Mouse (Mus musculus) layer of hippocampus, adult 6 months (tissue): ENCODE measurements around the gene Tpbpb. TPM values are rescaled to one million over a fixed set of nuclear protein-coding genes. Genes with fewer than 3 reads are reported as not detected.

Experiments used
- long read RNA-seq, 2 experiments: library from polyadenylated mRNA; unstranded; transcript quantifications; one replicate each; pipeline ENCODE4 v2.0.0; 2019 to 2020
- polyA plus RNA-seq: library from polyadenylated mRNA; unstranded; fragments of <200 nt; fragmentation: Nextera tagmentation; gene quantifications from 2 replicates; pipeline ENCODE4 v1.2.3, GENCODE M21; 2021

Tpbpb gene
- not detected in 2 replicates for polyA plus RNA-seq
- long read RNA-seq, experiment 1, result 0 reads
- long read RNA-seq, experiment 2, result 0 reads

DNA sequence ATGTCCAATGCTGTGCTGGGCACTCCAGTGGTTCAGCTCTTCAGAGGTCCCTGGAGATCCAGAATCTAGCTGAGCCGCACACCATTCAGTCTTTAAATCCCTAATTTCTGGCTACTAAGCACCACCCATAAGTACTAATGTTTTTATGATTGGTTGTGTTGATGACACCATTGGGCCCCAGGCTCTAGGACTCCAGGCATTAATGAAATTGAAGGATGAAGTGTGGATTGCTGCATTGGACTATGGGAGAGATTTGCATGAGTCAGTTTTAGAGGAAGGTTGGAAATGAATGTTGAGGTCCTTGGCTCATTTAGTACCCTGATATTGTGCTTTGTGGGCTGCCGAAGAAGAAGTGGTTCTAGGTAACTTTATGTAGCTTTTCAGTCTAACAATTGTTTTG lies at the start of gene Tpbpb:
Gene Tpbpb (minus strand): TSS at position 101 of the 400 bp plus-strand sequence.

DNA sequence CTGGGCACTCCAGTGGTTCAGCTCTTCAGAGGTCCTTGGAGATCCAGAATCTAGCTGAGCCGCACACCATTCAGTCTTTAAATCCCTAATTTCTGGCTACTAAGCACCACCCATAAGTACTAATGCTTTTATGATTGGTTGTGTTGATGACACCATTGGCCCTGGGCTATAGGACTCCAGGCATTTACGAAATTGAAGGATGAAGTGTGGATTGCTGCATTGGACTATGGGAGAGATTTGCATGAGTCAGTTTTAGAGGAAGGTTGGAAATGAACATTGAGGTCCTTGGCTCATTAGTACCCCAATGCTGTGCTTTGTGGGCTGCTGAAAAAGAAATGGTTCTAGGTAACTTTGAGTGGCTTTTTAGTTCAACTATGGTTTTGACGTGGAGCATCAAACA lies 37.2 kb upstream of the Tpbpb start, which contains the start of gene Tpbpa:
Gene Tpbpa (minus strand): TSS at position 101 of the 400 bp plus-strand sequence.

DNA sequence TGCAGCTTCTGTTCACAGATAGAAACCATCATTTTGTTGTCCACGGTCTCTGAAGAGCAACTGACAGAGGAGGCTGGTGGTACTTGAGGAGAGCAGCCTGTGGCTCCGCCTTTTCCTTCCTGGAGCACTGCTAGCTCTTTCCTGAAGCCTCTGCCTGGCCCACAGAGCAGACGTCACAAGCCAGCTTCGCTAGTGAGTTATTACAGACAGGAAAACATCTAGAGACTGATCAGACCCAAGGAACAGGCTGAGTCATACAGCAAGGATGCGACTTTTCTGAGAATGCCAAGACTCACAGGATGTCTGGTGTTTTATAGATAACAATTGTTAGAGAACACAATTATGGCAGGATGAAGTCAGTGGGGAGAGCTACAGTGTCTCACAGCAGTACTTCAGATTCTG lies 31.8 kb upstream of the Tpbpb start, which contains the start of the genes Gm49391 and Ctla2a:
Gene Gm49391 (minus strand): TSS at position 72 of the 402 bp plus-strand sequence.
Gene Ctla2a (minus strand): TSS at position 126 of the 402 bp plus-strand sequence.

DNA sequence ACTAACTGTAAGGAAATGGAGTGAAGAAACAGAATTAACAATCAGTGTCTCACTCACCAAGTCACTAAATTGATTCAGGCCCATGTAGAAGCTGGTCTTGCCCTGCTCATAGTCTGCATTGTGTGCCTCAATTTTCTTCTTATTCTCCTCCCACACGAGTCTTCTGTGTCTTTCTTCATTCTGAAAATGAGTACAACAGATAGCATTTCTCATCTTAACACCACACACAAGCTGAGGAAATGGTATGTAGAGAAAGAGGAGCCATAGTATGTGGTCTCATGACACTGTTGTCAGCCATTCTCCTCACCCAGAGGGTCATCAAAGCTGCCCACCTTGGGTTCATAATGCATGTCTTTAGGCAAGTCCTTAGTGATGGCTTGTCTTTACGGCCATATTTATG lies 30.8 kb upstream of the Tpbpb start, which contains the start of gene Gm49393:
Gene Gm49393 (minus strand): TSS at position 101 of the 400 bp plus-strand sequence.

DNA sequence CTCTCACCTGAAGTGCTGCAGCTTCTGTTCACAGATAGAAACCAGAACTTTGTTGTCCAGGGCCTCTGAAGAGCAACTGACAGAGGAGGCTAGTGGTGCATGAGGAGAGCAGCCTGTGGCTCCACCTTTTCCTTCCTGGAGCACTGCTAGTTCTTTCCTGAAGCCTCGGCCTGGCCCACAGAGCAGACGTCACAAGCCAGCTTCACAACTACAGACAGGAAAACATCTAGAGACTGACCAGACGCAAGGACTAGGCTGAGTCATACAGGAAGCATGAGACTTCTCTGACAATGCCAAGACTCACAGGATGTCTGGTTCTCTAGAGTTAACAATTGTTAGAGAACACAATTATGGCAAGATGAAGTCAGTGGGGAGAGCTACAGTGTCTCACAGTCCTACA lies 7.4 kb downstream of the Tpbpb start, which contains the start of gene Ctla2b:
Gene Ctla2b (minus strand): TSS at position 120 of the 400 bp plus-strand sequence.

DNA sequence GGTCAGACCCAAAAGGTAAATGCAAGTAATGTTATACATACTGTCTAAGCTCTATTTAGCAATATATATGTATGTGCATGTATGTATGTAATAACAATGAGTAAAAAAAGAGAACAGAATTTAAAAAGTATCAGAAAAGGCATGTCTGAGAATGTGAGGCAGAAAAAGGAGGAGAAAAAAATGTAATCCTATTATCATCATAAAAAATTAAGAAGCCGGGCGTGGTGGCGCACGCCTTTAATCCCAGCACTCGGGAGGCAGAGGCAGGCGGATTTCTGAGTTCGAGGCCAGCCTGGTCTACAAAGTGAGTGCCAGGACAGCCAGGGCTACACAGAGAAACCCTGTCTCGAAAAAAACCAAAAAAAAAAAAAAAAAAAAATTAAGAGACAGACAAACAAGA lies 7.9 kb downstream of the Tpbpb start, which contains the start of gene Gm49392:
Gene Gm49392 (minus strand): TSS at position 101 of the 400 bp plus-strand sequence.

DNA sequence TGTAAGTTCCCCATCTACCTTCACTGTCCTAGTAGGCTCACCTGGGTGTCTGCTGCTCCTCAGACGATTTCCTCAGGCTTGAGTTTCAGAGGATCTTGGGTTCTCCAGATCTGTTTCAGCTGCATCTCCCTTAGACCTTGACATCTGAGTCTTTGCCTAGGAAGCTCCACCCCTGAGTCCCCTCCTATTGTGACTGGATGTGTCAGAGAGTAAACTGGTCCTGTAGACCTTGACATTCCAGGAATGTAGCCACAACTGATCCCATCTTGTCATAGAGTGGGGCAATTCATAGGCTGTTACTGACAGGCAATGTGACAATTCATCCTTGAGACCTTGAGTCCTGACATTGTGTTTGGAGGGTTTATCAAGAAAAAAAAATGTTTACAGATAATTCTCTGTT lies 40.4 kb downstream of the Tpbpb start, which contains the start of gene 4930486L24Rik:
Gene 4930486L24Rik (minus strand): TSS at position 195 of the 400 bp plus-strand sequence.

Other genes with a start within 250 kb of the Tpbpb start
- not detected in 2 replicates for gene BC051665, start 118.5 kb downstream of the Tpbpb start, polyA plus RNA-seq
- gene Ctsll3, start 102.0 kb downstream of the Tpbpb start, polyA plus RNA-seq, result not detected in 2 replicates
- gene 4930486L24Rik, start 40.4 kb downstream of the Tpbpb start, polyA plus RNA-seq, result 0.10 and 0.21 TPM in 2 replicates
- not detected in 2 replicates for gene Gm49392, start 8.0 kb downstream of the Tpbpb start, polyA plus RNA-seq
- gene Ctla2b, start 7.4 kb downstream of the Tpbpb start, polyA plus RNA-seq, result 0.67 and 0.69 TPM in 2 replicates
- not detected in 2 replicates for gene Gm49393, start 30.7 kb upstream of the Tpbpb start, polyA plus RNA-seq
- 0.69 and 1.3 TPM in 2 replicates for gene Gm49391, start 31.7 kb upstream of the Tpbpb start, polyA plus RNA-seq
- gene Ctla2a, start 31.7 kb upstream of the Tpbpb start, polyA plus RNA-seq, result 10.7 and 14.2 TPM in 2 replicates
- not detected in 2 replicates for gene Tpbpa, start 37.1 kb upstream of the Tpbpb start, polyA plus RNA-seq
- gene Ctsj, start 101.1 kb upstream of the Tpbpb start, polyA plus RNA-seq, result not detected in 2 replicates
- gene Ctsq, start 135.8 kb upstream of the Tpbpb start, polyA plus RNA-seq, result not detected in 2 replicates